Mouse (Mus musculus) heart, postnatal 0 days (tissue): ENCODE measurements at regions not wholly inside any gene's neighbourhood (a gene's known extent, or its start where the extent isn't known, plus 50 kb on each side); places are given as distances from the start of the nearest gene placed in this dataset.

ENCODE experiments used
- ATAC-seq: fragments of 200-750 bp; cut with Nextera tagmentation; 2 replicates; pipeline ENCODE4 v1.8.0; 2017; ENCODE audit warnings: low read depth, moderate number of reproducible peaks, moderate library complexity; ENCODE audit not compliant: insufficient read depth
- DNase-seq: peaks from one replicate; pipeline ENCODE4 v3.0.0-alpha.2; 2016; ENCODE audit warnings: low spot score
- H3K27ac ChIP-seq: fragments of 300-500 bp; sonication (generic); 2 replicates; pipeline ENCODE4 v1.5.1; 2014; ENCODE audit warnings: low read depth, mild to moderate bottlenecking
- H3K27me3 ChIP-seq: fragments of 300-500 bp; sonication (generic); 2 replicates; pipeline ENCODE4 v1.6.1; 2014; ENCODE audit warnings: low read length, mixed read lengths; ENCODE audit not compliant: control insufficient read depth, insufficient read depth
- H3K36me3 ChIP-seq: fragments of 300-500 bp; sonication (generic); replicated peaks from 2 replicates; pipeline ENCODE4 v1.6.1; 2014; ENCODE audit warnings: low read length, mixed read lengths; ENCODE audit not compliant: control insufficient read depth, insufficient read depth
- H3K4me1 ChIP-seq: fragments of 300-500 bp; sonication (generic); 2 replicates; pipeline ENCODE4 v1.6.1; 2014; ENCODE audit warnings: antibody characterized with exemption; ENCODE audit not compliant: control insufficient read depth, insufficient read depth
- H3K4me2 ChIP-seq: fragments of 300-500 bp; sonication (generic); 2 replicates; pipeline ENCODE4 v1.6.1; 2014; ENCODE audit warnings: low read depth, mild to moderate bottlenecking, low read length, moderate library complexity
- H3K4me3 ChIP-seq: fragments of 300-500 bp; sonication (generic); 2 replicates; pipeline ENCODE4 v1.5.1; 2014; ENCODE audit warnings: low read depth, low read length
- H3K9ac ChIP-seq: fragments of 300-500 bp; sonication (generic); replicated peaks from 2 replicates; pipeline ENCODE4 v1.6.1; 2014; ENCODE audit warnings: low read depth, low read length, mixed read lengths
- H3K9me3 ChIP-seq: fragments of 300-500 bp; sonication (generic); replicated peaks from 2 replicates; pipeline ENCODE4 v1.6.1; 2016; ENCODE audit warnings: low read length; ENCODE audit not compliant: control insufficient read depth
- CTCF ChIP-seq: IDR thresholded peaks from 2 replicates; pipeline ENCODE4 v1.5.1; 2016; ENCODE audit warnings: antibody characterized with exemption, control low read depth, low read depth
- EP300 ChIP-seq: IDR thresholded peaks from 2 replicates; pipeline ENCODE4 v1.6.1; 2016; ENCODE audit warnings: antibody characterized with exemption, low read depth
- WGBS: fragments of 180-500 bp; shearing (Covaris S2); extraction: QIAGEN DNeasy Blood & Tissue Kit; methylation state at CpG from one replicate; pipeline ENCODE4 v1.1.7; 2014; 5-methylcytosine and 5-hydroxymethylcytosine counted together

DNA sequence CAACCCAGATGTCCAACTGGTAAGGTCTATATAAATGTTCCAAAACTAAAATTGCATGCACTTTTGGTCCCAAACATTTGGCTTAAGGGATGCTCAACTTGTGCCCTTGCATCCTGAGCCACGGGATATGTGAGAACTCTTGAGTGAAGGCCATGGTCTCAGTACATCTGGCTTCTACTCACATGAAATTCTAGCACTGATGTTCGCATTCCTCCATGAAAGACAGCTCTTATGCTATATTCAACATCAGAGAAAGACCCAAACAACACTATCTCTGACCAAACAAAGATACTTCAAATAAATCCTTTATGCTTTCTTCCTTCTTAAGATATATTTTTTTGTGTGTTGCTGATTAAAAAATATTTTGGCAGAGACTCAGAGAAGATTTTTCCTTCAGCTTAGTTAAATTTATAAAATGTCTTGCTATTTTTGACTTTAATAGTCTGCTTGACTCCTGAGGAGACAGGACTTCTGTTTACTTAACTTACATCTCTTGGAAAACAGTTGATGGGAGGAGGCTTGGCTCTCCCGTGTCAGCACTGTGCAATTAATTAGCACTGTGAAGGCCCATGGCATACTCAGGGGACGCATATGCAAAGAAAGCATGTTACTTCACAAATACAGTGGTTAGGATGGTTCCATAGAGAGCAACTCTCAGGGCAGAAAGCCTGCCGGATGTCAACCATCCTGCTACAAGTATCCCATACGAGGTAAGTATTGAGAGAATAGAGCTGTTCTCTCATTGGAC, 230.9 kb downstream of the Gm19410 start:
- no peak for DNase-seq
- Histone ChIP-seq H3K4me2 (no peak overlapping the region), H3K36me3 (no peaks in the 10 kb centered on the region), H3K27ac (no peak overlapping the region), H3K4me3 (no peak overlapping the region), H3K27me3 (no peaks in the 10 kb centered on the region), H3K9me3 (no peaks in the 10 kb centered on the region), H3K9ac (no peak overlapping the region), H3K4me1 (no peaks in the 10 kb centered on the region)
- no peak for TF ChIP-seq CTCF
- no peak for TF ChIP-seq EP300
- WGBS = 58% methylated on average over 6 of the region's 6 CpGs
- ATAC-seq = no peak

DNA sequence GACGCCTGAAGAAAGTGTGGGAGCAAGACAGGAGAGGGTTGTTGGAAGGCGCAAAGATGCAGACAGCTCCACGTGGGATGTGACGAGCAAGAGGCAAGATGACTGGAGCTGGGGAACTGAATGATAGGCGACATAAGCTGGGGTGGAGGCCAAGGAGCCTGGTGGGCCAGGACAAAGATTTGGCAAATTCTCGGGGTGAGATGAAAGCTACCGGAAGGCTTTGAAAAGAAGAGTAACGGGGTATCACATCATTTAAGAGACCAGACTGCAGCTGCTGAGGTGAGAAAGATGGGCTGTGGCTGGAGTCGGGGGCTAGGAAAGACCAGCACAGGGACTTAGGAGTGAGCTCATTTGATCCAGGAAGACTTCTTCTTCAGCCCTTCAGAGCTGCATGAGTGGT, 234.0 kb downstream of the Gm19410 start:
- 66% methylated on average over 9 of the region's 9 CpGs for WGBS
- H3K27ac ChIP-seq = no peak overlapping the region

DNA sequence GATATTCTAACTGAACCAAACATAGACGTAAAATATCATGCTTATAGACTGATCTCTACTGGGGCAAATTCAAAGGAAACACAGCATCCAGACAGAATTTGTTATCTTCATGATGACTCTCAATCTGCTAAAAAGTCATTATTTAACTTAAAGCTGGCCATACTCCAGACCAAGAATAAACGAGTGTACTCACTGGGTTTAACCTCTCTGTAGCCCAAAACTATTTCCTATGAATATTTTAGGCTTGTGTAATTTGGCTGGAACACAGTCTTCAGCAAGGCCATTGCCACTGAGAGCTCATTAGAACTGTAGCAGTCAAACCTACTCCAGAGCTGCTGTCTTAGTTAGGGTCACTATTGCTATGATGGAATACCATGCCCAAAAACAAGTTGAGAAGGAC, 238.8 kb downstream of the Gm19410 start:
- 64% methylated on average over 2 of the region's 2 CpGs for WGBS
- no peak overlapping the region for H3K27ac ChIP-seq
- no peaks in the 10 kb centered on the region for H3K27me3 ChIP-seq
- TF ChIP-seq EP300 (no peak), CTCF (no peak)
- no peak overlapping the region for H3K4me3 ChIP-seq
- no peak for DNase-seq
- H3K9me3 ChIP-seq = no peaks in the 10 kb centered on the region
- peaks cover under 1% of the 10 kb centered on the region; the same call in 1 of the 2 replicates for H3K4me1 ChIP-seq
- no peak overlapping the region for H3K4me2 ChIP-seq
- H3K9ac ChIP-seq = no peak overlapping the region
- no peak for ATAC-seq
- no peaks in the 10 kb centered on the region for H3K36me3 ChIP-seq

More for the DNA sequence above, 234.0 kb downstream of the Gm19410 start:
- DNase-seq = no peak
- H3K4me2 ChIP-seq = no peak overlapping the region
- H3K9me3 ChIP-seq = no peaks in the 10 kb centered on the region
- no peaks in the 10 kb centered on the region for H3K36me3 ChIP-seq
- no peak overlapping the region for H3K9ac ChIP-seq
- no peak for ATAC-seq
- no peaks in the 10 kb centered on the region for H3K27me3 ChIP-seq
- no peak overlapping the region for H3K4me3 ChIP-seq
- TF ChIP-seq EP300 = no peak
- TF ChIP-seq CTCF = no peak
- no peaks in the 10 kb centered on the region for H3K4me1 ChIP-seq

DNA sequence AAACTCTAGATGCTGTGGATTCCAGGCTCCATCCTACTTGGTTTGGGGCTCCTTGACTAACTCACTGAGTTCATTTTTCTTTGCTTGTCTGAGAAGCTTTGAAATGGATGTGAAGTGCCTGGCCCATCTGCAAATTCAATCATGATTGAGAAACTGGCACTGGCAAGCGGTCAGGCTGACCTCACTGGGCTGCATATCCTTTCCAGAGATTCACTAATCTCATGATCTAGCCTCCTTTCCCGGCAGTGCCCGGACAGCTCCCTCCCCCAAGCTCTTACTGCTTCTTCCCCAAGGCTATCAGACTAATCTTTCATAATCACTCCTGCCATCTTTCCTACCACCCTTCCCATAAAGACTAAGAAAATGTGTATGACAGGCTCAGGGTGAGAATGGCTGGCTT, 239.9 kb downstream of the Gm19410 start:
- ATAC-seq (no peak), DNase-seq (no peak)
- H3K9ac ChIP-seq = no peak overlapping the region
- no peak overlapping the region for H3K4me3 ChIP-seq
- H3K4me2 ChIP-seq = no peak overlapping the region
- no peaks in the 10 kb centered on the region for H3K27me3 ChIP-seq
- peaks cover 5% of the 10 kb centered on the region; the same call in 1 of the 2 replicates for H3K4me1 ChIP-seq
- H3K9me3 ChIP-seq = no peaks in the 10 kb centered on the region
- no peak overlapping the region for H3K27ac ChIP-seq
- 56% methylated on average over 3 of the region's 3 CpGs for WGBS
- TF ChIP-seq EP300 (no peak), CTCF (no peak)
- H3K36me3 ChIP-seq = no peaks in the 10 kb centered on the region

DNA sequence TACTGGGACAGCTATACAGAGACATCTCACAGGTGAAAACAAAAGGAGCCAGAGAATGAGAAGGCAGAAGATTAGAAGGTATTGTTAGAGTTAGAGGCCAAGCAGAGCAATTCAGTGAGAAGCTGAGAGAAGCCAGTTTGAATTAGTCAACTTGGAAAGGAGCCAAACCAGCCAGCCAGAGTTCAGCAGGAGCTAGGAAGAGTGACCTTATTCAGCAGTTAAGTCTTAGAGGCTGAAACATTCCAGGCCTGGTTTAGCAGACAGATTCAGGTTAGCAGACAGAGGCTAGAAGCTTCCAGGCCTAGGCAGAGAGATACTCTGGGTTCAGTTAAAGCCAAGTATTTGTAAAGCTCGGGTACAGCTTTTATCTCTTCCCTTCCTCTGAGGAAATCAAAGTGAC, 242.1 kb downstream of the Gm19410 start:
- 58% methylated on average over 1 of the region's 1 CpGs for WGBS
- no peak overlapping the region for H3K4me2 ChIP-seq
- DNase-seq = no peak
- H3K9me3 ChIP-seq = no peaks in the 10 kb centered on the region
- H3K4me1 ChIP-seq = peaks cover 5% of the 10 kb centered on the region; the same call in 1 of the 2 replicates
- ATAC-seq = no peak
- H3K36me3 ChIP-seq = no peaks in the 10 kb centered on the region
- no peaks in the 10 kb centered on the region for H3K27me3 ChIP-seq
- no peak overlapping the region for H3K9ac ChIP-seq
- TF ChIP-seq CTCF (no peak), EP300 (no peak)
- H3K27ac ChIP-seq = no peak overlapping the region
- H3K4me3 ChIP-seq = no peak overlapping the region

DNA sequence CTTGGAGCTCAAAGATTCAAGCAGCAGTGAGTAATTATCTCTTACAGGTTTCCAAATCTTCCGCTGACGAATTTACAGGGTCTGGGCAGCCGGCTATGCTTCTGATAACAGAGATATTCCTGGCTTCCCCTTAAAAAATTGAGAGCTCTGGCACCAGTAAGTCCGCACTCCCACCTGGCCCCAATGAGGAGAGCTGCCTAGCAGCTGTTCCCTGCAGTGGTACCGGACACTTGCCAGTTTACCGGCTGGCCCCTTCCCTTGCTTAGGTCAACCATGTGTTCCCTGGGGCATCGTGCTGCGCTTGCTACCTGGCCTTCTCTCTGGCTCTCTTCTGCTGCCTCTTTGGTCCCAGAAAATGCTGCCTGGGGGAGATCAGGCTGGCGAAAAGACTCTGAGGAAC, 244.0 kb downstream of the Gm19410 start:
- 33% methylated on average over 9 of the region's 9 CpGs for WGBS
- H3K4me3 ChIP-seq = no peak overlapping the region

More for the DNA sequence above, 244.0 kb downstream of the Gm19410 start:
- H3K4me1 ChIP-seq = peaks cover 5% of the 10 kb centered on the region; the same call in 1 of the 2 replicates
- ATAC-seq (no peak), DNase-seq (no peak)
- no peak overlapping the region for H3K9ac ChIP-seq
- no peak overlapping the region for H3K27ac ChIP-seq
- no peaks in the 10 kb centered on the region for H3K27me3 ChIP-seq
- no peaks in the 10 kb centered on the region for H3K9me3 ChIP-seq
- TF ChIP-seq EP300 (no peak), CTCF (no peak)
- no peaks in the 10 kb centered on the region for H3K36me3 ChIP-seq
- no peak overlapping the region for H3K4me2 ChIP-seq
